Comparison of ENCODE assay signal across 23 mouse cellular contexts in genomic region chr7:142613077-142613476, GRCm38 (mm10). TPM values are rescaled to one million over a fixed set of nuclear protein-coding genes. Genes with fewer than 3 reads are reported as not detected.
DNase-seq lines count a peak whose midpoint lies in the region; ATAC-seq and TF ChIP-seq lines count a peak whose summit lies in the region.
"Had no signal": no experiment of that assay in that cellular context is flagged by ENCODE, and none has a peak within 500 bp of the region (broad histone marks: within the 10 kb centered on the region; RNA-seq: fewer than 3 reads in every experiment).

No protein-coding gene starts in this region.

- H3K27me3 ChIP-seq in lung, embryonic 14.5 days (ENCODE audit: insufficient read depth, low read length), result no peaks in the 10 kb centered on the region
- H3K27me3 ChIP-seq in limb, embryonic 11.5 days (ENCODE audit: control insufficient read depth, insufficient read depth, low read length), result no peaks in the 10 kb centered on the region
- H3K27me3 ChIP-seq in myocyte (ENCODE audit: control insufficient read depth, insufficient read depth, insufficient read length), result peaks cover 2% of the 10 kb centered on the region
- H3K27me3 ChIP-seq in midbrain, embryonic 13.5 days, result no peaks in the 10 kb centered on the region
- H3K27me3 ChIP-seq: embryonic facial prominence, embryonic 13.5 days; intestine, embryonic 15.5 days had no signal

- no peak overlapping the region for H3K4me2 ChIP-seq in lung, embryonic 14.5 days
- H3K4me2 ChIP-seq in limb, embryonic 11.5 days (ENCODE audit: low read depth, severe bottlenecking), result no peak overlapping the region
- no peak overlapping the region for H3K4me2 ChIP-seq in myocyte (ENCODE audit: low read depth)
- H3K4me2 ChIP-seq in midbrain, embryonic 13.5 days (replicated peaks), result no peak overlapping the region
- H3K4me2 ChIP-seq: embryonic facial prominence, embryonic 13.5 days; hindbrain, embryonic 14.5 days; intestine, embryonic 15.5 days had no signal

- H3K4me1 ChIP-seq in lung, embryonic 14.5 days (ENCODE audit: insufficient read depth), result peaks cover 20% of the 10 kb centered on the region
- peaks cover 22% of the 10 kb centered on the region for H3K4me1 ChIP-seq in limb, embryonic 11.5 days (ENCODE audit: control insufficient read depth, insufficient read depth, low read length)
- H3K4me1 ChIP-seq in midbrain, embryonic 13.5 days (replicated peaks), result peaks cover 15% of the 10 kb centered on the region

- no peaks in the 10 kb centered on the region for H3K9me3 ChIP-seq in lung, embryonic 14.5 days (ENCODE audit: low read depth, low read length)
- H3K9me3 ChIP-seq in limb, embryonic 11.5 days (ENCODE audit: control insufficient read depth, low read length), result no peaks in the 10 kb centered on the region
- no peaks in the 10 kb centered on the region for H3K9me3 ChIP-seq in midbrain, embryonic 13.5 days
- H3K9me3 ChIP-seq: embryonic facial prominence, embryonic 13.5 days; intestine, embryonic 15.5 days had no signal

- 0 out of 2 replicates have a peak overlapping the region, but pooled peaks have one; percentile 28 for H3K27ac ChIP-seq in lung, embryonic 14.5 days (ENCODE audit: low read depth)
- H3K27ac ChIP-seq in limb, embryonic 11.5 days (replicated peaks; ENCODE audit: low read depth, low read length), result no peak overlapping the region
- no peak overlapping the region for H3K27ac ChIP-seq in midbrain, embryonic 13.5 days
- H3K27ac ChIP-seq: embryonic facial prominence, embryonic 13.5 days; gastrocnemius, adult 2 months; hindbrain, embryonic 14.5 days; intestine, embryonic 15.5 days had no signal

- 49% methylated on average over 2 of the region's 2 CpGs for WGBS in lung, embryonic 14.5 days
- 65% methylated on average over 2 of the region's 2 CpGs for WGBS in limb, embryonic 11.5 days
- 52% methylated on average over 2 of the region's 2 CpGs for WGBS in midbrain, embryonic 13.5 days

- no peaks in the 10 kb centered on the region for H3K79me2 ChIP-seq in myocyte (ENCODE audit: control insufficient read depth, insufficient read depth)

- no peak for TF ChIP-seq CTCF in lung, embryonic 14.5 days (IDR thresholded peaks at IDR 0.05; ENCODE audit: low read depth)

- H3ac ChIP-seq in myocyte (ENCODE audit: control insufficient read depth, insufficient read length), result no peak overlapping the region

- DNase-seq in embryo, embryonic 9.5 days (ENCODE audit: extremely low spot score), result peak; percentile 25
- no peak for DNase-seq in embryo, embryonic 10.5 days (ENCODE audit: low spot score)
- no peak for DNase-seq in lung, embryonic 14.5 days
- no peak for DNase-seq in lung, postnatal 36 days
- no peak for DNase-seq in limb, embryonic 11.5 days (ENCODE audit: low spot score)
- DNase-seq in urinary bladder, adult 18-20 months (ENCODE audit: low spot score in 2 of 2), result no peak
- DNase-seq: adrenal gland, postnatal 25 days; B cell, adult 2 months; cerebellum, adult 18-20 months; cerebellum, postnatal 10 days; embryo, embryonic 11 days; gastrocnemius, adult 2 months; gastrocnemius, postnatal 25 days; heart, postnatal 10 days; heart, postnatal 4 days had no signal

- TF ChIP-seq POLR2A in myocyte (IDR thresholded peaks at IDR 0.05; ENCODE audit: insufficient read length, low read depth), result no peak

- no peak for ATAC-seq in lung, embryonic 14.5 days (ENCODE audit: insufficient read depth)
- 0 out of 2 replicates have a peak, but pooled peaks have one; percentile 5 for ATAC-seq in limb, embryonic 11.5 days (ENCODE audit: insufficient number of reproducible peaks, low FRiP score, low TSS enrichment, low read depth)
- no peak for ATAC-seq in midbrain, embryonic 13.5 days
- ATAC-seq: CD4-positive, CD25-positive, alpha-beta regulatory T cell, adult 4 months; forebrain, embryonic 16.5 days; intestine, embryonic 15.5 days had no signal

- H3K4me3 ChIP-seq in lung, embryonic 14.5 days (ENCODE audit: low read depth, low read length), result no peak overlapping the region
- H3K4me3 ChIP-seq in limb, embryonic 11.5 days (ENCODE audit: low read depth, low read length), result no peak overlapping the region
- H3K4me3 ChIP-seq in myocyte, result no peak overlapping the region
- H3K4me3 ChIP-seq in midbrain, embryonic 13.5 days (replicated peaks), result no peak overlapping the region
- H3K4me3 ChIP-seq: embryonic facial prominence, embryonic 13.5 days; gastrocnemius, adult 2 months; intestine, embryonic 15.5 days had no signal

- no peaks in the 10 kb centered on the region for H3K36me3 ChIP-seq in lung, embryonic 14.5 days (ENCODE audit: insufficient read depth)
- no peaks in the 10 kb centered on the region for H3K36me3 ChIP-seq in limb, embryonic 11.5 days (ENCODE audit: control insufficient read depth, insufficient read depth, low read length)
- H3K36me3 ChIP-seq in myocyte (ENCODE audit: control insufficient read depth, insufficient read depth), result no peaks in the 10 kb centered on the region
- H3K36me3 ChIP-seq in midbrain, embryonic 13.5 days, result no peaks in the 10 kb centered on the region
- H3K36me3 ChIP-seq: embryonic facial prominence, embryonic 13.5 days; intestine, embryonic 15.5 days had no signal

- H3K9ac ChIP-seq in lung, embryonic 14.5 days, result no peak overlapping the region
- no peak overlapping the region for H3K9ac ChIP-seq in limb, embryonic 11.5 days (ENCODE audit: low read length)
- H3K9ac ChIP-seq in midbrain, embryonic 13.5 days (replicated peaks), result no peak overlapping the region
- H3K9ac ChIP-seq: embryonic facial prominence, embryonic 13.5 days; hindbrain, embryonic 14.5 days; intestine, embryonic 15.5 days had no signal

TF ChIP-seq in myocyte, 11 proteins besides CTCF, POLR2A, EP300 and RAD21:
- TF ChIP-seq TCF12 (IDR thresholded peaks at IDR 0.05; ENCODE audit: insufficient read depth, poor library complexity, severe bottlenecking) (no peak), MYOD1 (IDR thresholded peaks at IDR 0.05; ENCODE audit: control insufficient read depth in 1 of 3, insufficient read length in 2 of 3, low read depth in 2 of 3) (peak in 2 of 3 experiments; percentile 74 to 84), E2F4 (IDR thresholded peaks at IDR 0.05; ENCODE audit: insufficient read depth) (no peak), MAX (IDR thresholded peaks at IDR 0.05; ENCODE audit: low read depth) (no peak), USF1 (IDR thresholded peaks at IDR 0.05; ENCODE audit: low read depth) (no peak)

RNA-seq across cellular contexts. Expression of gene Igf2, which starts 53.5 kb away (rescaled TPM):
- 437 and 452 TPM in 2 replicates for polyA plus RNA-seq in lung, embryonic 14.5 days (2014; fragmentation: Nextera tagmentation; extraction: Ambion mirVana)
- 852 and 881 TPM in 2 replicates for polyA plus RNA-seq in limb, embryonic 11.5 days (2014; fragmentation: Nextera tagmentation; extraction: Ambion mirVana)
- polyA plus RNA-seq in myocyte (2012; fragmentation: generic; extraction: Trizol), result 331 TPM
- 96.3 and 112 TPM in 2 replicates for polyA plus RNA-seq in midbrain, embryonic 13.5 days (2015; fragmentation: Nextera tagmentation; extraction: Ambion mirVana)

RNA-seq across cellular contexts. Expression of gene Gm49394, which starts 56.7 kb away (rescaled TPM):
- not detected in 2 replicates for polyA plus RNA-seq in lung, embryonic 14.5 days (2014; fragmentation: Nextera tagmentation; extraction: Ambion mirVana)
- polyA plus RNA-seq in limb, embryonic 11.5 days (2014; fragmentation: Nextera tagmentation; extraction: Ambion mirVana), result 0.10 TPM in 1 of 2 replicates, not detected in the other
- polyA plus RNA-seq in myocyte (2012; fragmentation: generic; extraction: Trizol), result 0.65 TPM
- polyA plus RNA-seq in midbrain, embryonic 13.5 days (2015; fragmentation: Nextera tagmentation; extraction: Ambion mirVana), result not detected in 2 replicates
- polyA plus RNA-seq: CD4-positive, CD25-positive, alpha-beta regulatory T cell, adult 4 months; embryonic facial prominence, embryonic 13.5 days; forebrain, embryonic 16.5 days; heart, embryonic 14.5 days; hindbrain, embryonic 14.5 days had no signal
